Mouse (Mus musculus) embryonic facial prominence, embryonic 15.5 days (tissue): ENCODE results near the gene Slc22a20. TPM values are rescaled to one million over a fixed set of nuclear protein-coding genes. Genes with fewer than 3 reads are reported as not detected.

Experiments
- ATAC-seq: fragments of 200-750 bp; cut with Nextera tagmentation; 2 replicates; pipeline ENCODE4 v1.8.0; 2017; ENCODE audit warnings: low read depth, moderate TSS enrichment; ENCODE audit not compliant: insufficient number of reproducible peaks, low FRiP score, low TSS enrichment
- H3K27ac ChIP-seq: fragments of 300-500 bp; sonication (generic); replicated peaks from 2 replicates; pipeline ENCODE4 v1.5.1; 2015; ENCODE audit warnings: mild to moderate bottlenecking, inconsistent platforms
- H3K27me3 ChIP-seq: fragments of 300-500 bp; sonication (generic); 2 replicates; pipeline ENCODE4 v1.6.1; 2015; ENCODE audit warnings: inconsistent platforms
- H3K36me3 ChIP-seq: fragments of 300-500 bp; sonication (generic); 2 replicates; pipeline ENCODE4 v1.6.1; 2015; ENCODE audit warnings: mild to moderate bottlenecking, inconsistent platforms
- H3K4me1 ChIP-seq: fragments of 300-500 bp; sonication (generic); 2 replicates; pipeline ENCODE4 v1.6.1; 2015; ENCODE audit warnings: inconsistent platforms
- H3K4me2 ChIP-seq: fragments of 300-500 bp; sonication (generic); replicated peaks from 2 replicates; pipeline ENCODE4 v1.6.1; 2015; ENCODE audit warnings: mild to moderate bottlenecking, inconsistent platforms
- H3K4me3 ChIP-seq: fragments of 300-500 bp; sonication (generic); replicated peaks from 2 replicates; pipeline ENCODE4 v1.5.1; 2015; ENCODE audit warnings: mild to moderate bottlenecking, inconsistent platforms
- H3K9ac ChIP-seq: fragments of 300-500 bp; sonication (generic); 2 replicates; pipeline ENCODE4 v1.6.1; 2015; ENCODE audit warnings: inconsistent platforms
- H3K9me3 ChIP-seq: fragments of 300-500 bp; sonication (generic); replicated peaks from 2 replicates; pipeline ENCODE4 v1.6.1; 2016; ENCODE audit warnings: inconsistent platforms
- WGBS: fragments of 180-500 bp; shearing (Covaris S2); methylation state at CpG from one replicate; pipeline ENCODE4 v1.1.7; 2015; 5-methylcytosine and 5-hydroxymethylcytosine counted together
- polyA plus RNA-seq: library from polyadenylated mRNA; unstranded; fragments of >200 nt; fragmentation: Nextera tagmentation; extraction: Ambion mirVana; gene quantifications from 2 replicates; pipeline ENCODE4 v1.2.1, GENCODE M21; 2015

Gene Slc22a20
- polyA plus RNA-seq, 1 experiment from 2014 or later = not detected

GRCm38 (mm10) chr19:5937095-5937835, 48.7 kb downstream of the Slc22a20 start:
- H3K9ac ChIP-seq = no peak overlapping the region
- peaks cover 46% of the 10 kb centered on the region for H3K4me1 ChIP-seq
- H3K36me3 ChIP-seq = peaks cover 9% of the 10 kb centered on the region
- WGBS = 71% methylated on average over 21 of the region's 21 CpGs
- no peak overlapping the region for H3K4me2 ChIP-seq
- 0 out of 2 replicates have a peak overlapping the region, but pooled peaks have one; percentile 4 for H3K27ac ChIP-seq
- no peak overlapping the region for H3K4me3 ChIP-seq
- no peak for ATAC-seq
- no peaks in the 10 kb centered on the region for H3K9me3 ChIP-seq
- no peaks in the 10 kb centered on the region for H3K27me3 ChIP-seq

- WGBS = 67% methylated on average over 5 of the region's 5 CpGs
- Histone ChIP-seq H3K36me3 (no peaks in the 10 kb centered on the region; the same call in 1 of the 2 replicates), H3K4me2 (no peak overlapping the region)
Observed at GRCm38 (mm10) chr19:5935691-5936090, 50.3 kb downstream of the Slc22a20 start.

GRCm38 (mm10) chr19:5935266-5935665, 50.7 kb downstream of the Slc22a20 start:
- no peaks in the 10 kb centered on the region for H3K27me3 ChIP-seq
- H3K36me3 ChIP-seq = no peaks in the 10 kb centered on the region
- H3K4me3 ChIP-seq = no peak overlapping the region
- peak overlapping the region; percentile 25; the same call in 1 of the 2 replicates for H3K27ac ChIP-seq
- no peak overlapping the region for H3K9ac ChIP-seq
- 64% methylated on average over 3 of the region's 3 CpGs for WGBS
- no peaks in the 10 kb centered on the region for H3K9me3 ChIP-seq
- peaks cover 40% of the 10 kb centered on the region for H3K4me1 ChIP-seq
- H3K4me2 ChIP-seq = no peak overlapping the region
- peak; percentile 80 for ATAC-seq

More at GRCm38 (mm10) chr19:5935691-5936090, 50.3 kb downstream of the Slc22a20 start:
- no peak for ATAC-seq
- Histone ChIP-seq H3K4me1 (peaks cover 44% of the 10 kb centered on the region), H3K27me3 (no peaks in the 10 kb centered on the region), H3K9ac (no peak overlapping the region), H3K27ac (peak overlapping the region; percentile 25; the same call in 1 of the 2 replicates), H3K9me3 (no peaks in the 10 kb centered on the region), H3K4me3 (no peak overlapping the region)

- WGBS = 59% methylated on average over 14 of the region's 14 CpGs
- H3K9me3 ChIP-seq = no peaks in the 10 kb centered on the region
- H3K27ac ChIP-seq = 0 out of 2 replicates have a peak overlapping the region, but pooled peaks have one; percentile 29
- H3K36me3 ChIP-seq = no peaks in the 10 kb centered on the region
- no peak for ATAC-seq
- no peak overlapping the region for H3K9ac ChIP-seq
- no peak overlapping the region for H3K4me3 ChIP-seq
- no peaks in the 10 kb centered on the region for H3K27me3 ChIP-seq
- H3K4me1 ChIP-seq = peaks cover 32% of the 10 kb centered on the region
- no peak overlapping the region for H3K4me2 ChIP-seq
Observed at GRCm38 (mm10) chr19:5929634-5930596, 56.0 kb downstream of the Slc22a20 start.

GRCm38 (mm10) chr19:5928546-5928945, 57.4 kb downstream of the Slc22a20 start:
- no peak overlapping the region for H3K4me3 ChIP-seq
- H3K27ac ChIP-seq = peak overlapping the region; percentile 68
- peaks cover 32% of the 10 kb centered on the region for H3K4me1 ChIP-seq
- 30% methylated on average over 3 of the region's 3 CpGs for WGBS
- H3K4me2 ChIP-seq = no peak overlapping the region
- no peak overlapping the region for H3K9ac ChIP-seq
- no peaks in the 10 kb centered on the region for H3K27me3 ChIP-seq
- no peaks in the 10 kb centered on the region for H3K36me3 ChIP-seq
- ATAC-seq = no peak
- no peaks in the 10 kb centered on the region for H3K9me3 ChIP-seq

GRCm38 (mm10) chr19:5928104-5928503, 57.8 kb downstream of the Slc22a20 start:
- no peaks in the 10 kb centered on the region for H3K36me3 ChIP-seq
- H3K4me3 ChIP-seq = no peak overlapping the region
- no peaks in the 10 kb centered on the region for H3K27me3 ChIP-seq
- H3K4me1 ChIP-seq = peaks cover 32% of the 10 kb centered on the region
- H3K27ac ChIP-seq = peak overlapping the region; percentile 68; the same call in 1 of the 2 replicates
- no peak overlapping the region for H3K9ac ChIP-seq
- H3K4me2 ChIP-seq = no peak overlapping the region
- WGBS = 44% methylated on average over 6 of the region's 6 CpGs
- H3K9me3 ChIP-seq = no peaks in the 10 kb centered on the region
- no peak for ATAC-seq

GRCm38 (mm10) chr19:5927532-5927931, 58.4 kb downstream of the Slc22a20 start:
- peak overlapping the region; percentile 60 for H3K27ac ChIP-seq
- H3K27me3 ChIP-seq = no peaks in the 10 kb centered on the region
- no peak overlapping the region for H3K4me2 ChIP-seq
- ATAC-seq = no peak
- no peak overlapping the region for H3K4me3 ChIP-seq
- no peaks in the 10 kb centered on the region for H3K36me3 ChIP-seq
- H3K9me3 ChIP-seq = no peaks in the 10 kb centered on the region
- 61% methylated on average over 8 of the region's 8 CpGs for WGBS
- peaks cover 35% of the 10 kb centered on the region for H3K4me1 ChIP-seq
- no peak overlapping the region for H3K9ac ChIP-seq

- no peaks in the 10 kb centered on the region for H3K27me3 ChIP-seq
- H3K4me3 ChIP-seq = no peak overlapping the region
- no peaks in the 10 kb centered on the region for H3K36me3 ChIP-seq
- H3K9ac ChIP-seq = no peak overlapping the region
- no peaks in the 10 kb centered on the region for H3K9me3 ChIP-seq
- H3K4me1 ChIP-seq = peaks cover 40% of the 10 kb centered on the region
- H3K4me2 ChIP-seq = no peak overlapping the region
- no peak for ATAC-seq
- H3K27ac ChIP-seq = no peak overlapping the region
- WGBS = 71% methylated on average over 11 of the region's 11 CpGs
Observed at GRCm38 (mm10) chr19:5927026-5927425, 58.9 kb downstream of the Slc22a20 start.

- H3K36me3 ChIP-seq = no peaks in the 10 kb centered on the region
- no peak for ATAC-seq
- H3K9ac ChIP-seq = no peak overlapping the region
- no peaks in the 10 kb centered on the region for H3K9me3 ChIP-seq
- WGBS = 15% methylated on average over 11 of the region's 11 CpGs
- H3K27me3 ChIP-seq = no peaks in the 10 kb centered on the region
- peak overlapping the region; percentile 99 for H3K4me2 ChIP-seq
- H3K4me1 ChIP-seq = peaks cover 46% of the 10 kb centered on the region
- H3K27ac ChIP-seq = peak overlapping the region; percentile 87; the same call in 1 of the 2 replicates
- H3K4me3 ChIP-seq = peak overlapping the region; percentile 67
Observed at GRCm38 (mm10) chr19:5925311-5925855, 60.6 kb downstream of the Slc22a20 start.

GRCm38 (mm10) chr19:5924713-5925093, 61.2 kb downstream of the Slc22a20 start, which contains the start of gene Cdc42ep2:
Cdc42ep2 (minus strand) TSS chr19:5924816.
- peaks cover 40% of the 10 kb centered on the region for H3K4me1 ChIP-seq
- no peaks in the 10 kb centered on the region for H3K36me3 ChIP-seq
- H3K27me3 ChIP-seq = no peaks in the 10 kb centered on the region
- peak within 1 kb of the TSS; percentile 54 for H3K9ac ChIP-seq
- peak within 1 kb of the TSS; percentile 87 for H3K27ac ChIP-seq
- peak within 1 kb of the TSS; percentile 67 for H3K4me3 ChIP-seq
- peak; percentile 95 for ATAC-seq
- WGBS = 0% methylated on average over 18 of the region's 18 CpGs
- H3K9me3 ChIP-seq = no peaks in the 10 kb centered on the region
- H3K4me2 ChIP-seq = peak within 1 kb of the TSS; percentile 99
